Mouse (Mus musculus) stomach, embryonic 15.5 days (tissue): ENCODE data around the gene Akap2. TPM values are rescaled to one million over a fixed set of nuclear protein-coding genes. Genes with fewer than 3 reads are reported as not detected.

ENCODE experiments used
- ATAC-seq: fragments of 200-750 bp; cut with Nextera tagmentation; 2 replicates; pipeline ENCODE4 v1.8.0; 2017; ENCODE audit warnings: low read depth, moderate number of reproducible peaks, moderate TSS enrichment; ENCODE audit not compliant: insufficient read depth, low FRiP score
- H3K27ac ChIP-seq: fragments of 300-500 bp; sonication (generic); 2 replicates; pipeline ENCODE4 v1.5.1; 2015; ENCODE audit warnings: mild to moderate bottlenecking, inconsistent platforms
- H3K27me3 ChIP-seq: fragments of 300-500 bp; sonication (generic); replicated peaks from 2 replicates; pipeline ENCODE4 v1.6.1; 2015; ENCODE audit warnings: inconsistent platforms
- H3K36me3 ChIP-seq: fragments of 300-500 bp; sonication (generic); 2 replicates; pipeline ENCODE4 v1.6.1; 2015; ENCODE audit warnings: inconsistent platforms
- H3K4me1 ChIP-seq: fragments of 300-500 bp; sonication (generic); 2 replicates; pipeline ENCODE4 v1.6.1; 2015; ENCODE audit warnings: inconsistent platforms
- H3K4me2 ChIP-seq: fragments of 300-500 bp; sonication (generic); 2 replicates; pipeline ENCODE4 v1.6.1; 2015; ENCODE audit warnings: mild to moderate bottlenecking, inconsistent platforms
- H3K4me3 ChIP-seq: fragments of 300-500 bp; sonication (generic); replicated peaks from 2 replicates; pipeline ENCODE4 v1.5.1; 2015; ENCODE audit warnings: inconsistent platforms
- H3K9ac ChIP-seq: fragments of 300-500 bp; sonication (generic); 2 replicates; pipeline ENCODE4 v1.6.1; 2015; ENCODE audit warnings: inconsistent platforms
- H3K9me3 ChIP-seq: fragments of 300-500 bp; sonication (generic); 2 replicates; pipeline ENCODE4 v1.6.1; 2016; ENCODE audit warnings: inconsistent platforms
- WGBS: fragments of 180-500 bp; shearing (Covaris S2); methylation state at CpG from one replicate; pipeline ENCODE4 v1.1.7; 2015; 5-methylcytosine and 5-hydroxymethylcytosine counted together
- polyA plus RNA-seq: library from polyadenylated mRNA; unstranded; fragments of >200 nt; fragmentation: Nextera tagmentation; extraction: Ambion mirVana; gene quantifications from 2 replicates; pipeline ENCODE4 v1.2.1, GENCODE M21; 2015

Akap2 gene
- polyA plus RNA-seq, 1 experiment from 2014 or later: 21.2 TPM

DNA sequence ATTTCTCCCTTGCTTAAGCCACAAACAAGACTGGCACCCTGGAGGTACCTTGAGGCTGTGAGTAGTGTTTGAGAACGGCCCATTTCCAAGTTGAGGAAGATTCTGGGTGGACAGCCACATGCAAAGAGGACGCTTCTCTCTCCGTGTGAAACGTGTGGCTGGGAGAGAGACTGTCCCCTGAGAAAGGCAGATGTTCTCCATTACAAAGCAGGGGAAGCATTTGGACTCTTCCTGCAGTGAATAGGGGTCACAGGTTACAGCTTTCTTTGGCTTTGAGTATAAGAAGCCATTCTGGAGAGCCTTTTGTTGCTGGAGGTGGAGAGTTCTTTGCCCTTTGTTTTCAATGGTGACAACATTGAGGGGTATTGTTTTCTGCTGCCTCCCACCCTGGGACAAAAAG lies 48.3 kb downstream of the Akap2 start:
- no peaks in the 10 kb centered on the region for H3K27me3 ChIP-seq
- H3K9me3 ChIP-seq: no peaks in the 10 kb centered on the region
- no peak overlapping the region for H3K9ac ChIP-seq
- no peak overlapping the region for H3K4me2 ChIP-seq
- H3K36me3 ChIP-seq: no peaks in the 10 kb centered on the region
- no peak overlapping the region for H3K27ac ChIP-seq
- 48% methylated on average over 4 of the region's 4 CpGs for WGBS
- ATAC-seq: no peak
- 0 out of 2 replicates have a peak, but pooled peaks cover 7% of the 10 kb centered on the region for H3K4me1 ChIP-seq
- H3K4me3 ChIP-seq: no peak overlapping the region

DNA sequence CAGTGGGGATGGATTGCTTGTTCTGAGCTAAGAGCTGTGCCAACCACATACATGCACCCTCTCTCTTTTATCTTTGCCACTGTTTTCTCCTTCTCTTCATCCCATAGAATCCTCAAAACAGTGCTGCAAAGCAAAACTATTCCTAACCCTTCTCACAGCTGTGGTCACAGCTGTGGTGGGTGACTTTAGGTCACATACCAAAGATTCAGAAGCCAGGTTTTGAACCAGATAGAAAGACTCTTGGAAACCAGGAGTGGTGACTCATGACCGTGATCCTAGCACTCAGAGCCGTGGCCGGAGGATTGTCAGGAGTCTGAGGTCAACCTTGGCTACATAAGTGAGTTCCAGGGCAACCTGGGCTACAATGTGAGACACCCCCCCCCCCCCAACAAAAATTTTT lies 51.5 kb downstream of the Akap2 start:
- H3K9me3 ChIP-seq: no peaks in the 10 kb centered on the region
- no peak for ATAC-seq
- WGBS: 58% methylated on average over 3 of the region's 3 CpGs

DNA sequence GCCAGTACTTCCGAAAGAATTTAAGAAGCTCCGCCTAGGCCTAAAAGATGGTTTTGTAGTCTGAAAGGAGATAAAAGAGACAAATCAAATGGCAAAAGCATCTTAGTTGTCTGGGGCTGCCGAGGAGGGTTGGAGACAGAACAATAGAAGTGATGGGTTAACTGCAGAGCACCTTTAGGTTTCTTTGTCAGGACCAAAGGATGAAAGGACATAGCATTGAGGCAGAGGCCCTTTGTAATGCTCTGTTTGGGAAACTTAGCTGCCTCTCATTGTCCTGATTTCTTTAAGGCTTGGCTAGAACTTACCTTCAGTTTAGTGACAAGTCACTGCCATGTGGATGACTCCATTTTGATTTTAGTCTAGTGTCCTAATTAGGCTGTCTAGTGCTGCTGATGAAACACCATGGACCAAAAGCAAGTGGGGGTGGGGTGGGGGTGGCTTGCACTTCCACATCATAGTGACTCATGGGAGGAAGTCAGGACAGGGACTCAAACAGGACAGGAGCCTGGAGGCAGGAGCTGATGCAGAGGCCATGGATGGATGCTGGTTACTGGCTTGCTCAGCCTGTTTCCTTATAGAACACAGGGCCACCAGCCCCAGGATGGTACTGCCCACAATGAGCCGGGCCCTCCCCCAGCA lies 52.8 kb downstream of the Akap2 start:
- no peaks in the 10 kb centered on the region for H3K36me3 ChIP-seq
- H3K27me3 ChIP-seq: no peaks in the 10 kb centered on the region
- 0 out of 2 replicates have a peak, but pooled peaks cover under 1% of the 10 kb centered on the region for H3K4me1 ChIP-seq
- no peaks in the 10 kb centered on the region for H3K9me3 ChIP-seq
- no peak overlapping the region for H3K9ac ChIP-seq
- H3K4me3 ChIP-seq: no peak overlapping the region
- no peak overlapping the region for H3K4me2 ChIP-seq
- H3K27ac ChIP-seq: no peak overlapping the region
- ATAC-seq: no peak
- 79% methylated on average over 4 of the region's 4 CpGs for WGBS

More for the DNA sequence above, 51.5 kb downstream of the Akap2 start:
- no peak overlapping the region for H3K4me2 ChIP-seq
- no peak overlapping the region for H3K27ac ChIP-seq
- H3K4me3 ChIP-seq: no peak overlapping the region
- no peak overlapping the region for H3K9ac ChIP-seq
- H3K4me1 ChIP-seq: 0 out of 2 replicates have a peak, but pooled peaks cover 7% of the 10 kb centered on the region
- no peaks in the 10 kb centered on the region for H3K27me3 ChIP-seq
- no peaks in the 10 kb centered on the region for H3K36me3 ChIP-seq

DNA sequence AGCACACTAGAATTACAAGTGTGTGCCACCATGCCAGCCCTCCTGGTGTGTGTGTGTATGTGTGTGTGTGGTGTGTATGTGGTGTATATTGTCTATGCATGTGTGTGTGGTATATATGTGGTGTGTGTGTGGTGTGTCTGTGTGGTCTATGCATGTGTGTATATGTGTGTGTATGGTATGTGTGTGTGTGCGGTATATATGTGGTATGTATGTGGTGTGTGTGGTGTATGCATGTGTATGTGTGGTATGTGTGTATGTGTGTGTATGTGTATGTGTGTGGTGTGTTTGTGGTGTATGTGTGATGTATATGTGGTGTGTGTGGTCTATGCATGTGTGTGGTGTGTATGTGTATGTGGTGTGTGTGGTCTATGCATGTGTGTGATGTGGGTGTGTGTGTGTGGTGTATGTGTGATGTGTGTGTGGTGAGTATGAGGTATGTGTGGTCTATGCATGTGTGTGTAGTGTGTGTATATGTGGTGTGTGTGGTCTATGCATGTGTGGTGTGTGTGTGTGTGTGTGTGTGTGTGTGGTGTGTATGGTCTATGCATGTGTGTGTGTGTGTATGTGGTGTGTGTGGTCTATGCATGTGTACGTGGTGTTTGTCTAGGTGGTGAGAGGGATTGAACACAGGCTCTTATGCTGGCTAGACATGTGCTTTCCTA lies 54.2 kb downstream of the Akap2 start:
- no peaks in the 10 kb centered on the region for H3K9me3 ChIP-seq
- no peak overlapping the region for H3K4me3 ChIP-seq
- 92% methylated on average over 2 of the region's 2 CpGs for WGBS
- H3K27me3 ChIP-seq: no peaks in the 10 kb centered on the region
- H3K4me2 ChIP-seq: no peak overlapping the region
- no peaks in the 10 kb centered on the region for H3K36me3 ChIP-seq
- H3K27ac ChIP-seq: no peak overlapping the region
- ATAC-seq: no peak
- H3K9ac ChIP-seq: no peak overlapping the region
- H3K4me1 ChIP-seq: no peaks in the 10 kb centered on the region

DNA sequence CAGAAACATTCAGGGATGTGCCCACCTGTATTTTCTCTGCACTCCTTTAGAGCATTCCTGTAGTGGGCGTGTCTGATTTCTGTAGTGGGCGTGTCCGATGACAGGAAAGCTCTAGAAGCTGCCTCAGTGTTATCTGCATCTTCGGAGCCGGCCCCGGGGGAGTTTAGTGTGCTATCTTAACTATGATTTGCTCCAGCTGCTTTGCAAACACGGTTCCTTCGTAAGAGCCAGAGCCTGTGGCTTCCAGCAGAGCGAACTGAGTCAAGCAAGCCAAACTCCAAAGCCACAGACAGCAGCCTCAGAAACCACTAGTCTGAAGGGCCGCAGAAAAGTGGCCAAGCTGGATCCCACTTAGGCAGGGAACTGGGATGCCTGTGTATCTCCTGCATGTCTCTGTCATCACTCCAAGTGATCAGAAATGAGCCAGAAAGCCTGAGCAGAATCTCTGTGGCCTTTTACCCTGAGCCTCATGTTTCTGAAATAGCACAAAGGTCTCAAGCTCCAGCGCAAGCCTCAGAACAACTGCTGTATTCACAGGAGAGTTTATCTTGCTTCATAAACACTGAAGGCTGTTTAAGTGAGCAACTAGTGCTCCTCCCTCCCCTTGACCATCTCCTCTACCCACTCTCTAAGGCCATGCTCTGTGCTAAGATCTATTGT lies 55.5 kb downstream of the Akap2 start:
- ATAC-seq: peak; percentile 58
- 25% methylated on average over 11 of the region's 11 CpGs for WGBS

DNA sequence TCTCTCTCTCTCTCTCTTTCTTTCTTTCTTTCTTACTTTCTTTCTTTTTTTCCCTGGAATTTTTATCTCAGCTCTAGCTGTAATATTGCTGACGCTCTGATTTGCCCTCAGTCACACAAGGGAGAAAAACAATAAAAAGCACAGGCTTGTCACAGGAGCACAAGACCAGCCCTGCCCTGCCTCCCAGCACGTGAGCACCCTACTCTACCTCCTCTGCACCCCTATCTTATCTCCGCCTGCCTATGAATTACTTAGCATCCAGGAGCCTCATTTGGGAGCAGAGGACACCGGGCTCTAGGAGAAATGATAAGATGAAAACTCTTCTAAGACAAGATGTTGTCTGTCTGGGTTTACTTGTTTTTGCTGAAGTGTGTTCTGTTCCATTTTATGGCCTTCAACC lies 57.1 kb downstream of the Akap2 start:
- H3K4me2 ChIP-seq: no peak overlapping the region
- no peak overlapping the region for H3K4me3 ChIP-seq
- no peaks in the 10 kb centered on the region for H3K4me1 ChIP-seq
- no peak overlapping the region for H3K9ac ChIP-seq
- H3K27me3 ChIP-seq: no peaks in the 10 kb centered on the region
- no peaks in the 10 kb centered on the region for H3K9me3 ChIP-seq
- no peak for ATAC-seq
- H3K27ac ChIP-seq: no peak overlapping the region
- H3K36me3 ChIP-seq: no peaks in the 10 kb centered on the region
- 51% methylated on average over 4 of the region's 4 CpGs for WGBS

More for the DNA sequence above, 55.5 kb downstream of the Akap2 start:
- Histone ChIP-seq H3K4me2 (no peak overlapping the region), H3K4me1 (no peaks in the 10 kb centered on the region), H3K4me3 (no peak overlapping the region), H3K27ac (no peak overlapping the region), H3K9ac (no peak overlapping the region), H3K27me3 (no peaks in the 10 kb centered on the region), H3K36me3 (no peaks in the 10 kb centered on the region), H3K9me3 (no peaks in the 10 kb centered on the region)

DNA sequence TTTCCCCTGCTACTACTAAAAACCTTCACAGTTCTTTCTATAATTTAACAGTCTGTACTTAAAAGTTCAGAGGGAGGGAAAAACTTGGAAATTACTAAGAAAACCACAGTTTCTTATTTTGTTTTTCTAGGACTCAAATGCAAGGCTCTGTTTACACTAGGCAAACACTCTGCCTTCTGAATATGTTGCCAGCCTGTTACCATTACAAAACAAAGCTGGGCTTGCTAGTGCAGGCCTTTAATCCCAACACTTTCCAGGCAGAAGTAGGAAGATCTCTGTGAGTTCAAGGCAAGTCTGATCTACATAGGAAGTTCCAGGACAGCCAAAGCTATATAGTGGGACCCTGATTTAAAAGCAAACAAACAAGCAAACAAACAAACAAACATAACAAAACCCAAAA lies 58.1 kb downstream of the Akap2 start:
- Histone ChIP-seq H3K27me3 (no peaks in the 10 kb centered on the region), H3K27ac (no peak overlapping the region), H3K4me1 (no peaks in the 10 kb centered on the region), H3K4me2 (no peak overlapping the region), H3K36me3 (no peaks in the 10 kb centered on the region), H3K9ac (no peak overlapping the region), H3K9me3 (no peaks in the 10 kb centered on the region), H3K4me3 (no peak overlapping the region)
- no peak for ATAC-seq

DNA sequence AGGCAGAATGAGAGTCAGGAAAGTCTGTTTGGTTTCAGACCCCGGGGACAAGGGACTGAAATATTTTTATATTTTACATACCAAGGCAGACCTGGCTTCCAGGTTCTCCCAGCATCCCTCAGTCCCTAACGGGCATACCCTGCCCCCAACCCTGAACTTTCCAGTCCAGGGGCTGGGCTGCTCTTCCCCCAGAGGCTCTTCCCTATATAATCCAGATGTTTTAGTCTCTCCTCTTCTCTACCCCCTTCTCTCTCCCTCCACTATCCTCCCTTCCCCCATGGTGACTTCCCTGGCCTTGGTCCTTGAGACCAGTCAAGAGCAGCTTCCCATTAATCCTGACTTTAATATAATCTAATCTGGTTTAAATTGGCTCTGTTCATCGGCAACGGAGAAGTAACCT lies 62.9 kb downstream of the Akap2 start:
- H3K27me3 ChIP-seq: 0 out of 2 replicates have a peak, but pooled peaks cover 7% of the 10 kb centered on the region
- no peak overlapping the region for H3K4me3 ChIP-seq
- WGBS: 35% methylated on average over 4 of the region's 4 CpGs
- ATAC-seq: no peak
- no peak overlapping the region for H3K27ac ChIP-seq
- H3K4me2 ChIP-seq: no peak overlapping the region
- no peaks in the 10 kb centered on the region for H3K36me3 ChIP-seq
- peaks cover 16% of the 10 kb centered on the region for H3K4me1 ChIP-seq
- H3K9ac ChIP-seq: no peak overlapping the region
- H3K9me3 ChIP-seq: no peaks in the 10 kb centered on the region

DNA sequence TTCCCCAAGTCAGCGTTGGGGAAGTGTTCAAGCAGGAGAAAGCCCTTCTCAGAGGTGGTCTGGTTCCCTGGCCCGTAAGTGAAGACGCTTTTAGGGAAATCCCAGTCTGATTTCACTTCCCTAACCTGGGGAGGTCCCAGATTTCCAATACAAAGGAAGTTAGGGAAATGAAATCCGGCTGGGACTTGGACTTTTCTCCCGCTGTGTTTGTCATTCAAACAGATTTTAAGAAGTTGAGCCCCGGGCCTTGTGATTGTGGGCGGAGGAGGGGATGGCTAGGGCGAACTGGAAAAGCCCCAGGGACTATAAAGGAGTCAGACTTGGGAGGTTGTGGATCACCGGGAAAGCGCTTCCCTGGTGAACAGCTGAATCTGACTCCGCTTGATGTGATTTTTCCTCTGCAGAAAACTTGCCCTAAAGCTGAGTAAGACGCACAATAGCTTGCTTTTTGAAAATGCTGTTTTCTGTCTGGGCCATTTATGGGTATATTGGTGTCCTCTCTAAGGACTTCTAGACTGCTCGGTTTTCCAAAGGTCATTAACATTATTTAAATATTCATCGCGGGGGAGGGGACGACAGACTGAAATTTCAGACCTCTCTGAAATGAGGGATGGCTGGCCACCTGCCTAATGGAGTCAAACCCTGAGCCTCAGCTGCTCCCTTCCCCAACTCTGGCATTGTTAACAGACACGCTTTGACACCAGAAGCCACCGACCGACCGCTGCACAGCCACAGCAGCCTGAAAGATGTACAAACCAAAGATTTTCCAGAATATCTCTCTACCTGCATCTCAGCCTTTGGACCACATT lies 63.6 kb downstream of the Akap2 start:
- no peak overlapping the region for H3K9ac ChIP-seq
- H3K4me1 ChIP-seq: peaks cover 16% of the 10 kb centered on the region
- 0 out of 2 replicates have a peak, but pooled peaks cover 7% of the 10 kb centered on the region for H3K27me3 ChIP-seq
- peak overlapping the region; percentile 10; the same call in 1 of the 2 replicates for H3K4me2 ChIP-seq
- H3K36me3 ChIP-seq: no peaks in the 10 kb centered on the region
- ATAC-seq: no peak
- H3K9me3 ChIP-seq: no peaks in the 10 kb centered on the region
- no peak overlapping the region for H3K4me3 ChIP-seq
- WGBS: 15% methylated on average over 20 of the region's 20 CpGs
- H3K27ac ChIP-seq: no peak overlapping the region

DNA sequence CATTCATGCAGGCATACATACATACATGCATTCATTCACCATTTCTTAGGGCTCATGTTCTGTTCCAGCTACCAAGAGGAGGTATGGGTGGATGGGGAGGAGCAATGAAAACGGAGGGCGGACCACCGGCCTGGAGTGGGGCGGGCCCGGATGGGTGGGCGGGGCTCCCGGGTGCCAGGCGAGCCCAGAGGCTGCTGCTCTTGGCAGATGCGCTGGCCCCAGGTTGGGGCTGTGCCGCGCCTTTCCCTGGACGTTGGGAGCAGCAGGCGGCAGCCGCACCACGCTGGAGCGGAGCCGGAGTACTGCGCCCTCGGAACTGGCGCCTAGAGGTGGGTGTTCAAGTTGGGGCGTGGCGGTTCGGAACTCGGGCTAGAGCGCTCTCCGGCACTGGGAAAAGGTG lies 64.5 kb downstream of the Akap2 start:
- ATAC-seq: peak; percentile 80
- Histone ChIP-seq H3K27ac (no peak overlapping the region), H3K9me3 (no peaks in the 10 kb centered on the region), H3K36me3 (no peaks in the 10 kb centered on the region), H3K4me3 (peak overlapping the region; percentile 41), H3K4me2 (peak overlapping the region; percentile 68), H3K4me1 (peaks cover 16% of the 10 kb centered on the region), H3K9ac (no peak overlapping the region), H3K27me3 (0 out of 2 replicates have a peak, but pooled peaks cover 7% of the 10 kb centered on the region)
- under 1% methylated on average over 26 of the region's 26 CpGs for WGBS

DNA sequence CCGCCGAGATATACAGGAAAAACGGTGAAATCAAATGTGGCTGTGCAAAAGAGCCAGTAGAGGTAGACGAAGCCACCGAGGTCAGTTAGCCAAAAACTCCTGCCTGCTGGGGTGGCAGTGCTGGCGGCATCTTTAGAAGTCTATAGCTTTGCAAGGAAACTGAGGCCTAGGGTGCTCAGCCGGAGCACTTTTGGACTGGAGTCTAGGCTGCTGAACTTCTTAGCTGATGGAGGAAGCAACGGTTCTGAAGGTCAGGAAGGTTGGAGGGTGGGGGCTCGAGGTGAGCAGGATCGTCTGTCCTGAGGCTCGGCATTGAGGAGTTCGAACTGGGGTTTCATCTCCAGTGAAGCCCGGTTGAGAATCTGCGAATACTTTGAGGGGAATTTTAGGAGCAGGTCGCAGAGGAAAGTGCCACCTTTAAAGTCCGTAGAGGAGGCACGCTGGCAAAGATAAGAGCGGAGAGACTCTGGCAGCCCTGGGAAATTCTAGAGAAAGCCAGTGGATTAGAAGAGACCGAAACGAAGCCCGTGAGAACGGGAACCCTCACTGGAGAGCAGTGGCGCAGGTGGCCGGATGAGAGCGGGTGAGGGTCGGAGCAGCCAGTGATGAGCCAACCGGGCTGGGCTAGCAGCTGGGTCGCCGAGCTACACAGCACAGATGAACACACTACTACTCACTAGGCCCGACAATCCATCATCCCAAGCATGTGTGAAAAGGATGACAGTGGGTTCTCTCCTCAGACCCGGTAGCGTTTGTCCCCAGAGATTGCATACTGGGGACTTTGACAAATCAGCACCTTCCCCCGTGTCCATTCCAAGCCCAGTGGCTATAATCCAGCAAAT lies 65.3 kb downstream of the Akap2 start:
- 0 out of 2 replicates have a peak, but pooled peaks cover 7% of the 10 kb centered on the region for H3K27me3 ChIP-seq
- WGBS: 13% methylated on average over 33 of the region's 33 CpGs
- H3K9me3 ChIP-seq: no peaks in the 10 kb centered on the region
- no peak for ATAC-seq
- no peak overlapping the region for H3K9ac ChIP-seq
- H3K4me2 ChIP-seq: peak overlapping the region; percentile 68
- no peak overlapping the region for H3K27ac ChIP-seq
- H3K4me1 ChIP-seq: peaks cover 16% of the 10 kb centered on the region
- no peaks in the 10 kb centered on the region for H3K36me3 ChIP-seq
- peak overlapping the region; percentile 41 for H3K4me3 ChIP-seq
